Mouse (Mus musculus): ENCODE data around the gene Alg9. TPM values are rescaled to one million over a fixed set of nuclear protein-coding genes. Genes with fewer than 3 reads are reported as not detected.

Alg9 gene
- polyA plus RNA-seq, 1 experiment = 22.8 TPM

- Histone ChIP-seq H3K4me1 (ENCODE audit: control insufficient read depth, insufficient read depth, low read length) (peaks cover 8% of the 10 kb centered on the region), H3K4me3 (ENCODE audit: insufficient read depth, low read length) (peak overlapping the region; percentile 66), H3K27ac (ENCODE audit: insufficient read depth, low read length) (no peak overlapping the region)
- TF ChIP-seq POLR2A (IDR thresholded peaks at IDR 0.05; ENCODE audit: low read depth, low read length) (no peak), CTCF (IDR thresholded peaks at IDR 0.05; ENCODE audit: borderline replicate concordance, insufficient read depth, low read length) (no peak)
Measured at GRCm38 (mm10) chr9:50776162-50776760, 1.4 kb downstream of the Alg9 start.

DNA sequence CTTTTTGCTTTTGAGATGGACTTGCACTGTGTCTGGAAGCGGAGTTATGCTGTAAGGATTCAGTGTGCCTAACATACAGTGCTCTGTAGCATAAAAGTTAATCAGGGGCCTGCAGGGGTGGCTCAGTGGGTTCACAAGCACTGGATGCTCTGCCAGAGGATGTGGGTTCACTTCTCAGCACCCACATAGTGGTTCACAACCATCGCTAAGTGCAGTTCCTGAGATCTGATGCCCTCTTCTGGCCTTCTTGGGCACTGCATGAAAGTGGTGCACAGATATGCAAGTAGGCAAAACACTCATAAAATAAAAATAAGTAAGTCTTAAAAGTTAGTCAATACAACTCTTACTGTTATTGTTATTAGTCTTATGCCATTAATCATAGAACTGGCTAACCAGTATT is 7.3 kb downstream of the Alg9 start:
- Histone ChIP-seq H3K27ac (ENCODE audit: insufficient read depth, low read length) (no peak overlapping the region), H3K4me3 (ENCODE audit: insufficient read depth, low read length) (no peak overlapping the region), H3K4me1 (ENCODE audit: control insufficient read depth, insufficient read depth, low read length) (no peaks in the 10 kb centered on the region)
- TF ChIP-seq POLR2A (IDR thresholded peaks at IDR 0.05; ENCODE audit: low read depth, low read length) (no peak), CTCF (IDR thresholded peaks at IDR 0.05; ENCODE audit: borderline replicate concordance, insufficient read depth, low read length) (peak; percentile 58; the same call in 1 of the 2 replicates)

- Histone ChIP-seq H3K27ac (ENCODE audit: insufficient read depth, low read length) (no peak overlapping the region), H3K4me3 (ENCODE audit: insufficient read depth, low read length) (no peak overlapping the region), H3K4me1 (ENCODE audit: control insufficient read depth, insufficient read depth, low read length) (no peaks in the 10 kb centered on the region)
- no peak for TF ChIP-seq CTCF (IDR thresholded peaks at IDR 0.05; ENCODE audit: borderline replicate concordance, insufficient read depth, low read length)
- TF ChIP-seq POLR2A (IDR thresholded peaks at IDR 0.05; ENCODE audit: low read depth, low read length) = no peak
Measured at GRCm38 (mm10) chr9:50795266-50795665, 20.4 kb downstream of the Alg9 start.

DNA sequence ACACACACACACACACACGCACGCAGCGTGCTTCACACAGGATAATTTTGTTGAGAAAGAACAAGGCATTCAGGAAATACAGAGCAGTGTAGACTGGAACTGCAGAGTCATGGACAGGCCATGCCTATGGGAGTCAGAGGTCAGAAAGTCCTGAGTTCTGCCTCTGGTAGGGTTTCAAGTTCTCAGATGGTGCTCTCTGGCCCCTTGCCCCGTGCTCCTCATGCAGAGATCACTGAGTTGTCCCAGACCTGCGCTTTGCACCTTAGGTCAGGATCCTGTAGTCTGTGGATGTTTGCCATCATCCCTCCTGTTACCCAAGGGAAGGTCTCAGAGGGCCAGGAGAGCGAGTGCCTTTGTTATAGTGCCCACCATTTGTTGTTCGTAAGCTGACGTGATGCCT is 22.0 kb downstream of the Alg9 start:
- no peak for TF ChIP-seq POLR2A (IDR thresholded peaks at IDR 0.05; ENCODE audit: low read depth, low read length)
- no peak for TF ChIP-seq CTCF (IDR thresholded peaks at IDR 0.05; ENCODE audit: borderline replicate concordance, insufficient read depth, low read length)
- Histone ChIP-seq H3K4me1 (ENCODE audit: control insufficient read depth, insufficient read depth, low read length) (no peaks in the 10 kb centered on the region), H3K4me3 (ENCODE audit: insufficient read depth, low read length) (no peak overlapping the region), H3K27ac (ENCODE audit: insufficient read depth, low read length) (no peak overlapping the region)

DNA sequence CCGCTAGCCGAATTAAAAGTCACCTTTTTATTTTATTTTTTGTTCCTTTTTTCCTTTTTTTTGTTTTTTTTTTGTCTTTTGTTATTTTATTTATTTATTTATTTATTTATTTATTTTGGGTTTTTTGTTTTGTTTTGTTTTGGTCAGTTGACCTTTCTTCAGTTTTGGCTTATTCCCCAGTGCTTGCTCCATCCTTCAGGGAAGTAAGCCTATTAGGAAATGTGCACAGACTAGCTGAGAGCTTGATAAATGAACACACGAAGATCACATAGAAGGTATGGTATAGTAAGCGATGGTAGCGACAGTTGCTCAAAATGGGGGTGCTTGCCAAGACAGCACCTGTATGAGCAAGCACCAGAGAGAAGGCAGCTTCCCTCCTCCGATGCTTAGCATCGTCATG is 22.8 kb downstream of the Alg9 start:
- no peak for TF ChIP-seq CTCF (IDR thresholded peaks at IDR 0.05; ENCODE audit: borderline replicate concordance, insufficient read depth, low read length)
- no peak for TF ChIP-seq POLR2A (IDR thresholded peaks at IDR 0.05; ENCODE audit: low read depth, low read length)
- Histone ChIP-seq H3K27ac (ENCODE audit: insufficient read depth, low read length) (no peak overlapping the region), H3K4me1 (ENCODE audit: control insufficient read depth, insufficient read depth, low read length) (no peaks in the 10 kb centered on the region), H3K4me3 (ENCODE audit: insufficient read depth, low read length) (no peak overlapping the region)

- TF ChIP-seq CTCF (IDR thresholded peaks at IDR 0.05; ENCODE audit: borderline replicate concordance, insufficient read depth, low read length) (no peak), POLR2A (IDR thresholded peaks at IDR 0.05; ENCODE audit: low read depth, low read length) (no peak)
- H3K4me3 ChIP-seq (ENCODE audit: insufficient read depth, low read length) = no peak overlapping the region
- no peaks in the 10 kb centered on the region for H3K4me1 ChIP-seq (ENCODE audit: control insufficient read depth, insufficient read depth, low read length)
Measured at GRCm38 (mm10) chr9:50798368-50798767, 23.5 kb downstream of the Alg9 start.

GRCm38 (mm10) chr9:50800985-50801384 is 26.2 kb downstream of the Alg9 start:
- TF ChIP-seq CTCF (IDR thresholded peaks at IDR 0.05; ENCODE audit: borderline replicate concordance, insufficient read depth, low read length) (peak; percentile 69; the same call in 1 of the 2 replicates), POLR2A (IDR thresholded peaks at IDR 0.05; ENCODE audit: low read depth, low read length) (no peak)
- Histone ChIP-seq H3K4me1 (ENCODE audit: control insufficient read depth, insufficient read depth, low read length) (no peaks in the 10 kb centered on the region), H3K4me3 (ENCODE audit: insufficient read depth, low read length) (no peak overlapping the region), H3K27ac (ENCODE audit: insufficient read depth, low read length) (no peak overlapping the region)

More at GRCm38 (mm10) chr9:50798368-50798767, 23.5 kb downstream of the Alg9 start:
- H3K27ac ChIP-seq (ENCODE audit: insufficient read depth, low read length) = no peak overlapping the region

DNA sequence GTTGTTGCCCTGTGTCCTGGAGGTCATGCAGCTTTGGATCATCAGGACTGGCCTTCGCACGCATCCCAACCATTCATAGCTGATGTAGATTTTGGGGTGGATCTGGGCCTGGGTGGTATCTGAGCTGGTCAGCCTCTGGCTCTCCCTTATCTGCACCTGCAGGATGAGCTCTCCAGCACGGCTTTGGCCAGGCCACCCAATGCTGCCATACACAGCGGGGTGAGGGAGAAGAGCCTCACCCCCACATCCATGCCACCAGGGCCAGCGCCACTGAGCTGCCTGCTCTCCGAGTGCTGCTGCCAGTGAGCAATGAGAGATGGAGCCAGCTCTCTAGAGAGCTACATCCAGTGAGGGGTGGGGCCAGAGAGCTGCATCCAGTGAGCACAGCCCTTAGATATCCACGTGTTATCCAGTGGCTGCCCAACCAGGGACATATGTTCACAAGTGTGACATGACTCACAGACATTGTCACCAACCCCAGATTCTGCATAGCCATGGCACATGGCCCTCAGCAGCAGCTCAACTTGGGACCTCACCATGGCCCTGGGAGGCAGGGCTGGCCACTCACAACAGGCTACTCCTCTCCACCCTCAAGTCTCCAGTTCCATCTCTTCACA is 28.3 kb downstream of the Alg9 start:
- no peaks in the 10 kb centered on the region for H3K4me1 ChIP-seq (ENCODE audit: control insufficient read depth, insufficient read depth, low read length)
- TF ChIP-seq CTCF (IDR thresholded peaks at IDR 0.05; ENCODE audit: borderline replicate concordance, insufficient read depth, low read length) (no peak), POLR2A (IDR thresholded peaks at IDR 0.05; ENCODE audit: low read depth, low read length) (no peak)

GRCm38 (mm10) chr9:50808471-50808870 is 33.7 kb downstream of the Alg9 start:
- Histone ChIP-seq H3K4me1 (ENCODE audit: control insufficient read depth, insufficient read depth, low read length) (no peaks in the 10 kb centered on the region), H3K27ac (ENCODE audit: insufficient read depth, low read length) (no peak overlapping the region), H3K4me3 (ENCODE audit: insufficient read depth, low read length) (no peak overlapping the region)
- TF ChIP-seq POLR2A (IDR thresholded peaks at IDR 0.05; ENCODE audit: low read depth, low read length) (no peak), CTCF (IDR thresholded peaks at IDR 0.05; ENCODE audit: borderline replicate concordance, insufficient read depth, low read length) (no peak)

More for the DNA sequence above, 28.3 kb downstream of the Alg9 start:
- Histone ChIP-seq H3K27ac (ENCODE audit: insufficient read depth, low read length) (no peak overlapping the region), H3K4me3 (ENCODE audit: insufficient read depth, low read length) (no peak overlapping the region)

DNA sequence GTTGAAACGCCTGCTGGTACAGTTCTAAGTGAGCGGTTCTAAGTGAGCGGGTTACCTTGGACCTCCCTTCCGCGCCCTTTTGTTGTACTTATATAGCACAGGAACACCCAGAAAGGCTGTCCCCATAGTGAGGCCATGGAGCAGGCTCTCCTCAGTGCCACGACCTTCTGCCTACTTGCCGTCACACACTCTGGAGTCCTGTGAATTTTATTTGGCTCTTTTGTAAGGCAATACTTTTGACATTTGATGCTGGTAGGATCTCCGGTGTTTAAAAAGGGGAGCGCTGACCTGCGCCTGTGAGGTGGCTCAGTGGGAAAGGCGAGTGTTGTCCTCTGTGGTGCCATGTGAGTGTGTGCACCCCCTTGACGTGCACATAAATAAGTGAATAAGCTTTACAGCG is 34.3 kb downstream of the Alg9 start:
- no peaks in the 10 kb centered on the region for H3K4me1 ChIP-seq (ENCODE audit: control insufficient read depth, insufficient read depth, low read length)
- no peak overlapping the region for H3K27ac ChIP-seq (ENCODE audit: insufficient read depth, low read length)
- no peak overlapping the region for H3K4me3 ChIP-seq (ENCODE audit: insufficient read depth, low read length)
- TF ChIP-seq CTCF (IDR thresholded peaks at IDR 0.05; ENCODE audit: borderline replicate concordance, insufficient read depth, low read length) = no peak
- no peak for TF ChIP-seq POLR2A (IDR thresholded peaks at IDR 0.05; ENCODE audit: low read depth, low read length)

Measured in embryonic fibroblast, embryonic 13.5 days (primary cell).